Mouse (Mus musculus) embryo, embryonic 11 days (tissue): ENCODE data around the gene Vmn1r84.

ENCODE experiments used
- DNase-seq: peaks from one replicate; pipeline ENCODE4 v3.0.0-alpha.2; 2015

Vmn1r84 gene

DNA sequence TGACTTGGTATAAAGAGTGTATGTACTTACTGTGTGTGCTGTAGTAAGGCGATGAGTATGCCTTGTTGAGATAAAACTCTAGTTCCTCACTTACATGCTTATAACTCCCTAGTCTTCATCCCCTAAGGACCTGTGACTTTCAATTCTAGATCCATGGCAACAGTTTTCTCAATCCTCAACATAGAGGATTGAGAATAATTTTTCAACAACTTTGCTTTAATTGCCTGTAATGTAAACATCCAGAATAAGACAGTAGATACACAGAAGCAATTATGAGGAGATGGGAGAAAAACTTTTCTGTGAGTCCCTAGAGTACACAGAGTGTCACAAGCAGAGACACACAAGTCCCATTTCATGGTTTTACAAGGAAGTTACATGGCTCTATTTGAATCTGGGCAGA lies at the start of gene Vmn1r84:
Gene Vmn1r84 (minus strand): TSS at position 101 of the 400 bp plus-strand sequence.
- no peak for DNase-seq

DNA sequence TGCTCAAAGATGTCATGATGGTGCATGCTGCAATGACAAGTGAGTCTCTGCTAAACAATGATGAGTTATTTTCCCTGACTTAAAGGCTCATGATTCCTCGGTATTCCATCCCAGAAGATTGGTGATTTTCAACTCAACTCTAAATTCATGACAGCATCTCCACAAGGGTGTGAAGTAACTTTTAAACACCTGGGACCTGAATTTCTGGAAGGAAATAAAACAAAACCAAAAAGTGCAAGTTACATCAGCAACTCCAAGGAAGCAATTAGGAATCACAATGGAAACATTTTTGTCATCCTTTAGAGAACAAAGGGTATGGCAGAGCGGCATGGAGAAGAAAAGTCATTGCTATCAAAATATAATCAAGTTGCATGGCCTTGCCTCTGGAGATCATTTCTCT lies 39.7 kb downstream of the Vmn1r84 start, which contains the start of gene Vmn1r83:
Gene Vmn1r83 (minus strand): TSS at position 101 of the 400 bp plus-strand sequence.
- no peak for DNase-seq
